In the genomic region with DNA sequence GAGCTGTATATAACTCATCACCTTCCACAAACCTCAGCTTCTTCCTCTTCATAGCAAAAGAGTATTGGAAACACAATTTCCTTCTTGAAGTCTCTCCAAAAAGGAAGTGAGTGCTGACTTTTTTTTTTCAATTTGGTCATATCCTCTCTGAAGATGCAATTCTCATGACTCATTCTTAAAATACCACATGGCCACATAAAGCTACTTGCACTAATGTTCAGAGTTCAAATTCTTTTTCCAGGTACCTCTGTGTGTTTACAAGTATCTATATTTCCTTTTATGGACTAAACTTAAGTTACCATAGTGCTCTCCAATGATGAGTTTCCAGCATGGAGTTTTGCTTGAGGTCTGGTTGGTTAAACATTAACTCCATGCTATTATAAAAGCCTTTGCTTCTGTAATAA, we compare ENCODE assay signal across 19 mouse cellular contexts.
DNase-seq lines count a peak whose midpoint lies in the region; ATAC-seq and TF ChIP-seq lines count a peak whose summit lies in the region.
"Had no signal": no experiment of that assay in that cellular context is flagged by ENCODE, and none has a peak within 500 bp of the region (broad histone marks: within the 10 kb centered on the region; RNA-seq: fewer than 3 reads in every experiment).

No protein-coding gene starts in this region.

- H3K27ac ChIP-seq in heart, embryonic 11.5 days (ENCODE audit: low read depth, low read length), result no peak overlapping the region
- H3K27ac ChIP-seq in lung, postnatal 0 days (ENCODE audit: low read length), result no peak overlapping the region
- H3K27ac ChIP-seq: forebrain, embryonic 15.5 days; limb, embryonic 12.5 days; midbrain, embryonic 13.5 days had no signal

- TF ChIP-seq CTCF in lung, postnatal 0 days (IDR thresholded peaks at IDR 0.05), result no peak

- peak; percentile 38 for DNase-seq in heart, adult 8-10 months (ENCODE audit: low spot score)
- peak; percentile 59 for DNase-seq in lung, postnatal 0 days (ENCODE audit: low spot score)
- no peak for DNase-seq in lung, adult 18-20 months
- no peak for DNase-seq in T-cell, adult 2 months (ENCODE audit: low spot score)
- DNase-seq in cerebellum, postnatal 25 days, result no peak
- DNase-seq: adrenal gland, postnatal 14 days; cerebellum, adult 8-10 months; embryo, embryonic 11 days; heart, adult 18-20 months; layer of hippocampus, postnatal 36 days; right cerebral cortex, adult 18-20 months; thymus, postnatal 14 days had no signal

- H3K36me3 ChIP-seq in heart, embryonic 11.5 days (ENCODE audit: control insufficient read depth, insufficient read depth, low read length), result no peaks in the 10 kb centered on the region
- no peaks in the 10 kb centered on the region for H3K36me3 ChIP-seq in lung, postnatal 0 days (ENCODE audit: insufficient read depth, low read length)
- H3K36me3 ChIP-seq: forebrain, embryonic 15.5 days; G1E; limb, embryonic 12.5 days; midbrain, embryonic 13.5 days had no signal

- H3K4me3 ChIP-seq in heart, embryonic 11.5 days (ENCODE audit: low read depth, low read length), result no peak overlapping the region
- no peak overlapping the region for H3K4me3 ChIP-seq in lung, postnatal 0 days (ENCODE audit: low read depth, low read length)
- H3K4me3 ChIP-seq: forebrain, embryonic 15.5 days; limb, embryonic 12.5 days; midbrain, embryonic 13.5 days had no signal

- TF ChIP-seq EP300 in lung, postnatal 0 days (IDR thresholded peaks at IDR 0.05), result peak; percentile 67

- no peak for ATAC-seq in heart, embryonic 11.5 days (replicated peaks; ENCODE audit: insufficient number of reproducible peaks, low FRiP score, low TSS enrichment)
- no peak; the same call in 1 of the 2 replicates for ATAC-seq in lung, postnatal 0 days
- peak; percentile 98 for ATAC-seq in granulocyte monocyte progenitor cell, adult 5-6 weeks (replicated peaks; ENCODE audit: poor library complexity, severe bottlenecking)
- ATAC-seq in megakaryocyte progenitor cell, adult 5-6 weeks (replicated peaks; ENCODE audit: poor library complexity), result peak; percentile 91
- ATAC-seq: forebrain, embryonic 15.5 days; midbrain, embryonic 13.5 days had no signal

- no peak overlapping the region for H3K4me2 ChIP-seq in heart, embryonic 11.5 days
- H3K4me2 ChIP-seq in lung, postnatal 0 days (replicated peaks; ENCODE audit: low read depth, low read length), result no peak overlapping the region
- H3K4me2 ChIP-seq: forebrain, embryonic 15.5 days; limb, embryonic 12.5 days; midbrain, embryonic 13.5 days had no signal

- H3K4me1 ChIP-seq in heart, embryonic 11.5 days (ENCODE audit: control insufficient read depth, insufficient read depth, low read length), result no peaks in the 10 kb centered on the region
- H3K4me1 ChIP-seq in lung, postnatal 0 days (ENCODE audit: insufficient read depth, low read depth, low read length), result no peaks in the 10 kb centered on the region
- H3K4me1 ChIP-seq: forebrain, embryonic 15.5 days; limb, embryonic 12.5 days; midbrain, embryonic 13.5 days had no signal

- no peak overlapping the region for H3K9ac ChIP-seq in heart, embryonic 11.5 days (ENCODE audit: low read depth, low read length)
- no peak overlapping the region for H3K9ac ChIP-seq in lung, postnatal 0 days (replicated peaks; ENCODE audit: low read depth)
- H3K9ac ChIP-seq: forebrain, embryonic 15.5 days; limb, embryonic 12.5 days; midbrain, embryonic 13.5 days had no signal

- no peaks in the 10 kb centered on the region for H3K27me3 ChIP-seq in heart, embryonic 11.5 days (ENCODE audit: control insufficient read depth, insufficient read depth, low read length)
- H3K27me3 ChIP-seq in lung, postnatal 0 days (replicated peaks; ENCODE audit: insufficient read depth, low read length), result no peaks in the 10 kb centered on the region
- H3K27me3 ChIP-seq: forebrain, embryonic 15.5 days; limb, embryonic 12.5 days; midbrain, embryonic 13.5 days had no signal

- H3K9me3 ChIP-seq in heart, embryonic 11.5 days (replicated peaks; ENCODE audit: control insufficient read depth, low read length), result no peaks in the 10 kb centered on the region
- no peaks in the 10 kb centered on the region for H3K9me3 ChIP-seq in lung, postnatal 0 days (ENCODE audit: low read length)
- H3K9me3 ChIP-seq: forebrain, embryonic 15.5 days; G1E; limb, embryonic 12.5 days; midbrain, embryonic 13.5 days had no signal

Comparison
In these comparisons a context has a peak if more than half of its experiments do, and no peak if none do; other contexts are left out.
1. DNase-seq: peak in heart, adult 8-10 months (single experiment) and lung, postnatal 0 days (single experiment); none in lung, adult 18-20 months (0 of 2), T-cell, adult 2 months (single experiment) and cerebellum, postnatal 25 days (0 of 2).
2. ATAC-seq: peak in granulocyte monocyte progenitor cell, adult 5-6 weeks (single experiment) and megakaryocyte progenitor cell, adult 5-6 weeks (single experiment); none in heart, embryonic 11.5 days (single experiment) and lung, postnatal 0 days (single experiment).